Mouse (Mus musculus): ENCODE measurements around the gene Gas2l1. TPM values are rescaled to one million over a fixed set of nuclear protein-coding genes. Genes with fewer than 3 reads are reported as not detected.

Gene Gas2l1
- total RNA-seq, 1 experiment from 2014 or later, result 42.4 TPM

Small RNA genes lying within 50 kb of the gene (microRNA-seq; reads per million reads assigned to microRNA genes)
- 0 reads per million in 2 experiments for gene Gm47296

Other genes starting within 250 kb of the Gas2l1 start
- gene Nf2, start 215.8 kb downstream of the Gas2l1 start, total RNA-seq (2021), result 160 and 207 TPM in 2 replicates
- gene Nipsnap1, start 191.4 kb downstream of the Gas2l1 start, total RNA-seq (2021), result 27.5 and 29.2 TPM in 2 replicates
- gene Thoc5, start 170.0 kb downstream of the Gas2l1 start, total RNA-seq (2021), result 33.3 and 36.7 TPM in 2 replicates
- 0.88 and 1.1 TPM in 2 replicates for gene Nefh, start 117.3 kb downstream of the Gas2l1 start, total RNA-seq (2021)
- gene Ap1b1, start 78.5 kb downstream of the Gas2l1 start, total RNA-seq (2021), result 59.8 and 68.0 TPM in 2 replicates
- gene Rasl10a, start 7.2 kb downstream of the Gas2l1 start, total RNA-seq (2021), result 0.39 TPM in 1 of 2 replicates, not detected in the other
- gene Rhbdd3, start 33.6 kb upstream of the Gas2l1 start, total RNA-seq (2021), result 18.8 and 27.9 TPM in 2 replicates
- gene Ewsr1, start 33.9 kb upstream of the Gas2l1 start, total RNA-seq (2021), result 361 and 374 TPM in 2 replicates
- gene Emid1, start 86.9 kb upstream of the Gas2l1 start, total RNA-seq (2021), result 5.9 and 9.4 TPM in 2 replicates
- gene Kremen1, start 196.2 kb upstream of the Gas2l1 start, total RNA-seq (2021), result 17.6 and 23.1 TPM in 2 replicates